In the genomic region with DNA sequence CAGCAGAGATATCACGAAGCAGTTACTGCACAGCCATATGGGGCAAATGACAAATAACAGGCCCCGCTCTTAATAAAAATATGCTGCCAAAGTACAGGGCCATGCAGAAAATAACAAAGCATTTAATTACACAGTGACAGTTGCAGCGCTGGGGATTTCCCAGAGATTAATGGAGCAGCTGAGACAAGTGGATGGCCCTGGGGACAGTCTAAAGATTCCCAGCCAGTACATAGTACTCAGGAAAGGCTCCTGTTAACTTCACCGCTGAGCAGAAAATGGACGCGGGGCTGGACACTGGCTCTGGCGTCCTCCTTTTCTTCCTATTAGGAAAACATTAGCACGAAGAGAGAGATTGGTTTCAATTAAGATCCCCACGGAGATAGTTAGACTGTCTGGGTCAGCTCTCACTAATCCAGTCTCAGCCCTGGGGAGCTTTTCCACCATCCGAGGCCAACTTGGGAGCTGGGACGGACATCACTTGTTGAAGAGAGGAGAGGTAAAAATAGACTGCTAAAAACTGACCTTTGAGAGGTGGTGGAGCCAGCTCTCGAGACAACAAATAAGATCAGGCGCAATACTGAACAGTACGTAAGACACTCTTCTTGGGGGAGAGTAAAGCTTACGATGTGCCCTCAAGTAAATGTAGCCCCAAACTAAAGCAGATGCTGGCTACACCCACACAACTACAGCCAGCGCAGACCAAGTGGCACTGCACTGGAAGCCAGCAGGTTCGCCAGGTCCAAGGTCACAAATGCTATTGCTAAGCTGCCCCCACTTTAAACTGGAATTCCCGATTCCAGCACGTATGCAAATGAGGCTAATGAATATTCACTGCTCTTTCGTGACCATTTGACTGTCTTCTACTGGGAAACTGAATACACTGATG, we compare ENCODE assay signal across 8 mouse cellular contexts. TPM values are rescaled to one million over a fixed set of nuclear protein-coding genes. Genes with fewer than 3 reads are reported as not detected.
A peak's percentile ranks its signal among the peaks of the same experiment; 100 is the strongest.
DNase-seq lines count a peak whose midpoint lies in the region; ATAC-seq lines count a peak whose summit lies in the region.

No protein-coding gene starts in this region.

- no peak for ATAC-seq in erythroblast, adult 5-6 weeks (replicated peaks; ENCODE audit: low FRiP score, poor library complexity, severe bottlenecking)
- ATAC-seq in activated CD4-positive, CD25-positive, alpha-beta regulatory T cell, adult 4 months: no peak

- H3K9me3 ChIP-seq in heart, embryonic 10.5 days: no peaks in the 10 kb centered on the region

- WGBS in heart, embryonic 10.5 days: 39% methylated on average over 20 of the region's 20 CpGs

- H3K36me3 ChIP-seq in heart, embryonic 10.5 days: no peaks in the 10 kb centered on the region

- peak overlapping the region; percentile 3; the same call in 1 of the 2 replicates for H3K4me3 ChIP-seq in heart, embryonic 10.5 days

- DNase-seq in adrenal gland, adult 2 months: peak; percentile 76
- no peak for DNase-seq in adrenal gland, postnatal 10 days
- DNase-seq in MN1 (ENCODE audit: low spot score): peak; percentile 64
- no peak for DNase-seq in heart, embryonic 10.5 days (ENCODE audit: low spot score)
- DNase-seq in kidney, postnatal 10 days: peak; percentile 60
- DNase-seq in retina, postnatal 1 day: peak; percentile 75

- H3K27me3 ChIP-seq in heart, embryonic 10.5 days (ENCODE audit: insufficient read depth, poor library complexity, severe bottlenecking): no peaks in the 10 kb centered on the region

- peaks cover 54% of the 10 kb centered on the region for H3K4me1 ChIP-seq in heart, embryonic 10.5 days

- H3K27ac ChIP-seq in heart, embryonic 10.5 days: peak overlapping the region; percentile 87

RNA-seq across cellular contexts. Expression of gene Rerg, which starts 34.5 kb away (rescaled TPM):
- total RNA-seq in adrenal gland, adult 2 months (2021): 100 to 1,000 TPM in 1 of 2 experiments, 10 to 100 TPM in 1; 92.5 to 190 TPM
- 180 and 195 TPM in 2 replicates for polyA plus RNA-seq in adrenal gland, adult 2 months (2012; rRNA removed)
- total RNA-seq in adrenal gland, postnatal 10 days (2021): 10 to 100 TPM; 81.0 to 82.3 TPM
- polyA plus RNA-seq in heart, embryonic 10.5 days (2016; fragmentation: Nextera tagmentation; extraction: Ambion mirVana): 3.8 and 6.8 TPM in 2 replicates
- total RNA-seq in erythroblast, adult 5-6 weeks (2015; ENCODE audit: low replicate concordance): 0.42 TPM in 1 of 2 replicates, not detected in the other
- total RNA-seq in erythroblast, adult 5-6 weeks (2017; ENCODE audit: low replicate concordance): not detected in 2 replicates
- polyA plus RNA-seq in activated CD4-positive, CD25-positive, alpha-beta regulatory T cell, adult 4 months (2017; shearing (Covaris generic)): not detected

Comparison
In these comparisons a context has a peak if more than half of its experiments do, and no peak if none do; other contexts are left out.
1. DNase-seq: peak in adrenal gland, adult 2 months (single experiment), MN1 (single experiment), kidney, postnatal 10 days (single experiment) and retina, postnatal 1 day (single experiment); none in adrenal gland, postnatal 10 days (single experiment) and heart, embryonic 10.5 days (single experiment).
2. RNA of gene Rerg, which starts 34.5 kb away (total RNA-seq): 92.5 to 190 TPM in adrenal gland, adult 2 months and 81.0 to 82.3 TPM in adrenal gland, postnatal 10 days; 0.42 TPM in erythroblast, adult 5-6 weeks; every median in the first group is over 10 times any median in the second.